Mouse (Mus musculus): Measurements from ENCODE around the gene Zfp853.

The Zfp853 gene

GRCm38 (mm10) chr5:143293404-143293803, at the start of gene Zfp853:
TSS of gene Zfp853 (minus strand) at chr5:143293623.
- no peak for DNase-seq (ENCODE audit: low read depth)

DNA sequence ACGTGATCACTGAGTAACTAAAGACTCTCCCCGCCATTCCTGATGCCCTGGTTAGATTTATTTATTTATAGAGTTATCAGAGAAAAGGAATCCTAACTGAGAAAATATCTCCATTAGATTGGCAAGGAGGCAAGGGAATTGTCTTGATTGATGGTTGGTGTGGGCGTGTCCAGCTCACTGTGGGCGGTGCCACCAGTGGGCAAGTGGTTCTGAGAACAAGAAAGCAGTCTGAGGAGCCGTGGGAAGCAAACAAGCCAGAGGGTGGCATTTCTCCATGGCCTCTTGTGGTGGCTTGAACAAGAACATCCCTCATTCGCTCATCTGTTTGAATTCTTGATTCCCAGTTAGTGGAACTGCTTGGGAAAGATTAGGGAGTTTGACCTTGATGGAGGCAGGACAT, 46.2 kb upstream of the Zfp853 start:
- no peak for DNase-seq (ENCODE audit: low read depth)

DNA sequence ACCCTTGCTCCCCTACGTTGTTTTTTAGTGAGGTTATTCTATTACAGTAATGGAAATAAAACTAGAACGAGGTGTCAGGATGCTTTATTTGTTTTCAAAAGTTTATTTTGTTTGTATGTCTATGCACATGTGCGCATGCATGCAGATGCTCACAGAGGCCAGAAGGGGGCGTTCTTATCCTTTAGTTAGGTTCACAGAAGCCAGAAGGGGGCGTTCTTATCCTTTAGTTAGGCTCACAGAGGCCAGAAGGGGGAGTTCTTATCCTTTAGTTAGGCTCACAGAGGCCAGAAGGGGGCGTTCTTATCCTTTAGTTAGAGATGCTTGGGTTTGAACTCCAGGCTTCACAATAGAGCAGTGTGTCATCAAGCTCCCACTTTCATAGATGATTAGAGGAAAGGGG, 43.1 kb upstream of the Zfp853 start:
- peak; percentile 23 for DNase-seq (ENCODE audit: low read depth)

- peak; percentile 10 for DNase-seq (ENCODE audit: low read depth)
Measured at GRCm38 (mm10) chr5:143335089-143335460, 41.7 kb upstream of the Zfp853 start.

GRCm38 (mm10) chr5:143334418-143335088, 41.1 kb upstream of the Zfp853 start:
- no peak for DNase-seq (ENCODE audit: low read depth)

DNA sequence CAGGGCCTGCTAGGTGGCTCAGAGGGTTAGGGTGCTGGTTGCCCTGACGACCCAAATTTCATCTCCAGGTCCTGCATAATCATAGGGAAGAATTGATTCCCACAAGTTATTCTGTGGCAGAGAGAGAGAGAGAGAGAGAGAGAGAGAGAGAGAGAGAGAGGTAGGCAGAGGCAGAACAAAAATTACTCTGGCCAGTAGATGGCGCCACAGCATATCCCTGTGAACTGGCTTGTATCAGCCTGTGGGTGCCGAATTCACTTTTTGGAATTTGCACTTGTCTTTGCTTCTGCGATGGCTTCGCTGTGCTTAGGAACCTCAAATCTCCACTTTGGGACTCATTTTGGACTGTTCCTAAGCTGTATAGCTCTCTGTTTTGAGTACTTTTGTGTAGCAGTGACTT, 40.4 kb upstream of the Zfp853 start:
- DNase-seq (ENCODE audit: low read depth), result peak; percentile 91

DNA sequence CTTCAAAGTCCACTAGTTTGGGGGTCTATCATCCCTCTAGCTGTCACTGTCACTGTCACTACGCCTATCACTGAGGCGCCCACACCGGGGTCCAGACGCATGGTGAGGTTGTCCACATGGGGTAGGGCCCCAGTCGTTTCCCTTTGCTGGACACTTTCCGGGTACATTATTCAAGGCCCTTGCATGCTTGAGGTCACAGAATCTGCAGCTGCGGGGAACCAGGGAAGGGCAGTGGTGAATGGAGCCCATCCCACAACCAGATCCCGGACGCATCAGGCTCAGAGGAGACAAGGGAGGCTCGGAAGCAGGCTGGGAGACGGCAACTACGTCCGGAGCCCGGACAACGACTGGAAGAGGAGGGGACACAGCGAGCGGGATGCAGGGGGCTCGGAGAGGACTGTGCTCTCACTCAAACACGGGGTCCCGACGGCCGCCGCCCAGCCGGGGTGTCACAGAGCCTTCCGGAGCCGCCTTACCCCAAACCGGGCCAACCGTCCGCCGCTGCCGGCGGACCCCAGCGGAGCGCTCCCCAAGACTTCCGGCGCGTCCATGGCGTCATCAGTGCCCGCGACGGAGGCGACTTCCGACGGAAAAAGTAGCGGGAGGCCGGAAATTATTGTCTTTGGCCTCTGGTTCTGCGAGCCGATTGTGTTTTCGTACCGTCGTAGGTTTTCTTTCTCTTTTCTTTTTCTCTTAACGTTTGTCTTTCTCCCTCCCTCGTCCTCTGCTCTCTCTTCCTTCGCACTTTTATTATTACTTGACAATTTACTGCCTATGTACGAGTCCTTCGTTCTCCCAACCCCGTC, 35.5 kb upstream of the Zfp853 start, which contains the start of gene Zdhhc4:
TSS of gene Zdhhc4 (minus strand) at position 567 of the 806 bp plus-strand sequence.
- DNase-seq (ENCODE audit: low read depth), result peak; percentile 94

DNA sequence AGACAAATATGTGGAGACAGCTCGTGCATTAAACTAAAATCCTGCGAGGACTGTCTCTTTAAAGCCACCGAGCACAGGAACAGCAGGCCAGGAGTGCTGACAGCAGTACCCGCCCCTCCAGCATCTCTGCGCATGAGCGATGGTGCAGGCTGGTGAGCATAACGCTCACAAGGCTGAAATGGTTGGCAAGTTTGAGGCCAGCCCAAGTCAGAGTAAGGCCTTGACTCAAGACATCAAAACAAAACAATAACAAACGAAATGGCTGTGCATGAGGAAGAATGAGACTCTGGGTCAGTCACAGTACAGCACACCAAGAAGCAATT, 23.8 kb upstream of the Zfp853 start:
- DNase-seq (ENCODE audit: low read depth), result no peak

- no peak for DNase-seq (ENCODE audit: low read depth)
Measured at GRCm38 (mm10) chr5:143316605-143317287, 23.3 kb upstream of the Zfp853 start.

DNA sequence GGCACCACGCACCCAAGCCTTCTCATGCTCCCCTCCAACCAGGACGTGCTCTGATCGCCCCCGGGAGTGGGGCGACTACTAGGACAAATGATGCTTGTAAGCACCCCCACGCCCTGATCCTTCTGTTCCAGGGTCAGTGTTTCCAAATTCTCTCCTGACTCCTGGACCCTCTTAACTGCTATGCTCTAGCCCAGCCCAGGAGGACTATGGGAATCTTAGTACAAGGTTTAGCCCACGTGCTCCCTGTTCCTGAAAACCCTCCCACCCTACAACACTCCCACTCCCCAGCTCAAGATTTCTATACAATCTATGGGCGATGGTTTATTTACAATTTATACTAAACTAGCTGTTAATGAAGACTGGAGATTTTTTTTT, 22.1 kb upstream of the Zfp853 start:
- no peak for DNase-seq (ENCODE audit: low read depth)

- peak; percentile 91 for DNase-seq (ENCODE audit: low read depth)
Measured at GRCm38 (mm10) chr5:143314730-143315513, 21.5 kb upstream of the Zfp853 start, which contains the start of gene E130309D02Rik. TSS of gene E130309D02Rik (minus strand) at chr5:143315360.

DNA sequence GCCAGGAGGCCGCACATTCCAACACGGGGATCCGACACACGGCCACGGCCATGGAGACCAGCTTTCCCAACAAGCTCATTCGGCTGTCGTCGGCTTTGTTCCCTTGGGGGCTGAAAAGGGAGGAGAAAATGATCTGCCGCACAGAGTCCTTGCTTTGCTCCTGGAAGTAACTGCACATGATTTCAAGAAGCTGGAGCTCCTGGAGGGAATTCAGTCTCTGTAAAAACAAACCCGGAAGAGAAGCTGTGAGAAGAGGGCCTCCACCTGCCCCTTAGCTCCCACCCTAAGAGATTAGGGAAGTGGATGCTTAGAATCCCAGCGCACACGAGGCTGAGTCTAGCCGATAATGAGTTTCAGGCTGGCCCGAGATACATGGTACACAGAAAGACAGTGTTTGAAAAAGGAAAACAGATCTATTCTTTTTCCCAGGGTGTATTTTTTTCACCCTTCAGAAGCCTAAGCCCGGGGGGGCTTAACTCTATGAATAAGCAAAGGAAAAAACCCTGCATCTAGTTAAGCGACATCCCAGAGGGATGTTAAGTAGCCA, 20.8 kb upstream of the Zfp853 start:
- peak; percentile 21 for DNase-seq (ENCODE audit: low read depth)

- DNase-seq (ENCODE audit: low read depth), result peak; percentile 88
Measured at GRCm38 (mm10) chr5:143311886-143312285, 18.5 kb upstream of the Zfp853 start.

DNA sequence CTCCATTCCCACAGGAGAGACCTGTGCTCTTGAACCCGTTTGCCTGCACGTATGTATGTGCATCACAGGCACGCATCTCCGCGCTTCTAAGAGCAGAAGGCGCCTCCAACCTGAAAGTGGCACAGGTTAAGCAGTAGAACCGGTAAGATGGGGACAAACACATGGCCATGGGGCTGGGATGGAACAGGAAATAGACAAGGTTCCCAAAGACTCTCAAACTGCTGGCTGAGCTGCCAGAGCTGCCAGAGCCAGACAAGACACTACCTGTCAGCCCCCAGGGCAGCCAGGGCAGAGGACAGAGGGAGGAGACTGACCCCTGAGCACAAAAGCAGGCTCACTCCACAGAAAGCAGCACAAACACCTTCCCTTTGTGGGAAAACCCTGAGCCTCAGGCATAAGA, 16.5 kb upstream of the Zfp853 start:
- no peak for DNase-seq (ENCODE audit: low read depth)

- no peak for DNase-seq (ENCODE audit: low read depth)
Measured at GRCm38 (mm10) chr5:143308825-143309224, 15.4 kb upstream of the Zfp853 start.

- no peak for DNase-seq (ENCODE audit: low read depth)
Measured at GRCm38 (mm10) chr5:143304251-143304650, 10.8 kb upstream of the Zfp853 start.

DNA sequence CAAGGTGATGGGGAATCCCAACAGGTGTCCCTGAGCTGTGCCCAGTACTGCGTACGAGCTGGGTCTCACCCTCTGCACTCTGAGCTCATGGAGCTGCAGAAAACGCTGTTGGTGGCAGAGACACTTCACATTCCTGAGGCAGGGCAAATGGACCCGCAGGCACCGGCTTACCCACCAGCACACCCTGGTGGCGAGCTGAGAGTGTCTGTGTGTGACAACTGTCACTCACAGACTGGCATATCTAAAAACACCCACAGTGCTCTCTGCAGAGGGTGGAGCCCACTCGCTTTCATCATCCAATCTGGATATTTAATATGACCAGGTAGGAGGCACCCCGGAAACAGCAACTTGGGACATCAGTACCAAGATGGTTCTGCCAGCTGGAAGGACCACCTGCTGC, 7.9 kb upstream of the Zfp853 start:
- DNase-seq (ENCODE audit: low read depth), result peak; percentile 24

DNA sequence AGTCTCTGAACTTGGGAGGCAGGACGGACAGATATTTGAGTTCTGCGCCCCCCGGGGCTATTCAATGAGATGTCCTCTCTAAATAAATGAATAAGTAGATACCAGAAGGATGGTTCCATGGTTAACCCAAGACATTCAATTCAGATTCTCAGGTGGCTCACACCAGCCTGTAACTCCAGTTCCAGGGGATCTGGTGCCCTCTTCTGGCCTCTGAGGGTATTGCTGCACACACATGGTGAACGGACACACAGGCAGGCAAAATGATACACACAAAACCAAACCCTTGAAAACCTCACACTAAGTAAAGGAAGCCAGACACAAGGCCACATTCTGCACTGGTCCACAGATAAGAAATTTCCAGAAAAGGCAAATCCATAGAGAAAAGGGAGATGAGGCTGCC, 6.3 kb upstream of the Zfp853 start:
- peak; percentile 59 for DNase-seq (ENCODE audit: low read depth)

DNA sequence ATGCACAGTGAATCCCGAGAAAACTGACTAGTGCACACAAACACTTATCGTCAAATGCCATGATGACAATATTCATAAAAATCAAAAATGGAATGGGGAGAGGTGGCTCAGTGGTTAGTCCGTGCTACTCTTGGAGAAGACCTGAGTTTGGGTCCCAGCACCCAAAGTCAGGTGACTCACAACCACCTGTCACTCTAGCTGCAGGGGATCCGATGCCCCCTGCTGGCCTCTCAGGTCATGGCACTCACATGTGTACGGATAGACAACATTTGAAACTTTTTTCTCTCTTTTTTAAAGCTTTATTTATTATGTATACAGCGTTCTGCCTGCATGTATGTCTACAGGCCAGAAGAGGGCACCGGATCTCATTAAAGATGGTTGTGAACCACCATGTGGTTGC, 5.0 kb upstream of the Zfp853 start:
- peak; percentile 18 for DNase-seq (ENCODE audit: low read depth)

DNA sequence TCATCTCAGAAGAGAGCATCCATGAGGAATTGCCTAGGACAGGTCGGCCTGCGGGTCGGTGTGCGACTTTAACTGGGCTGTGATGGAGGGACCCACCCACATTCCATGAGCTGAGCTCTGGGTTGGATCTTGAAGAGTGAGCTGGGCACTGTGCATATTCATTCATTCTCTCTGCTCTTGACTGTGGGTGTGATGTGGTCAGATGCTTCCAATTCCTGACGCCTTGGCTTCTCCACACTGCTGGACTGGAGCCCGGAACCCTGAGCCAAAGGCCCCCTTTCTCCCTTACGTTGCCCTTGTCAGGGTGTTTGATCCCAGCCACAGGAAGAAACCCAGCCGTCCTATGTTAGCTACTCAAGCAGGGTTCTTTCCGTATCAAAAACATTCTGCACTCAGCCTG, 4.6 kb upstream of the Zfp853 start:
- DNase-seq (ENCODE audit: low read depth), result no peak

DNA sequence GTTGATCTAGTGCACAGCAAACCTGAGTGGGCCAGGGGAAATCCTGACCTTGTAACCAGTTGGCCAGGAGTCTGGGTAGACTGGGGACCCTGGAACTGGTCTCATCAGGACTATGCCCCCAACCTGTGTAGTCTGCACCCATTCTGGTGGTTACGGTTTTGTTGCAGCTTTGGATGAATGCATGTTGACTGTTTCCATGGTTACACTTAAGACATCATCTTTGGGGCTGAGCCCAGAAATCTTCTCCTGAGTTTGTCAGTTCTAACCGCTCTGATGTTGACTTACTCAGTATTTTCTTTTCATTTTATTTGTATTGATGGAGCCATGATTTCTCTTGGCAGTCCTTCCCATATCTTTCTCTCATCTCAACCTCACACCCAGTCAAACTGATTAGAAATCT, 1.9 kb upstream of the Zfp853 start:
- no peak for DNase-seq (ENCODE audit: low read depth)

DNA sequence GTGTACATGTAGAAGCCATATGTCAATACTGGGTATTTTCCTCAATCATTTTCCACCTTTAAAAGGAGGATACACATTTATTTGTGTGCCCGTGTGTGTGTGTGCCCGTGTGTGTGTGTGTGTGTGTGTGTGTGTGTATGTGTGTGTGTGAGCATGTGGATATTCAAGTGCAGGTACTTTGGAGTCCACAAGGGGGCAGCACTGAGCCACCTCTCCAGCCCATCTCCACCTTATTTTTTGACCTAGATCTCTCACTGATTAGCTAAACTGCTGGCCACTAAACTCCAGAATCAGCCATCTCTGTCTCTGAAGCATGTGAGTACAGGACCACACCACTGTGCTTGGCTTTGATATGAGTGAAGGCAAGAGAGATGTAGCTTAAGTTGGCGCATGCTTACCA, 1.4 kb upstream of the Zfp853 start:
- no peak for DNase-seq (ENCODE audit: low read depth)
